Mouse (Mus musculus) lung, adult 2 months (tissue): Measurements from ENCODE around the gene Tnfrsf26.

Source experiments
- CTCF ChIP-seq: fragments of 200-500 bp; IDR thresholded peaks from 2 replicates; pipeline ENCODE4 v1.5.1; 2011; ENCODE audit warnings: mild to moderate bottlenecking, low read length, control low read depth; ENCODE audit not compliant: insufficient read depth
- POLR2A ChIP-seq: fragments of 200-500 bp; IDR thresholded peaks from 2 replicates; pipeline ENCODE4 v1.6.1; 2011; ENCODE audit warnings: low read depth, mild to moderate bottlenecking, control low read depth, low read length, borderline replicate concordance; ENCODE audit errors: extremely low read depth

- TF ChIP-seq CTCF: no peak
- no peak for TF ChIP-seq POLR2A
Observed at GRCm38 (mm10) chr7:143588006-143588405, 40.5 kb downstream of the Tnfrsf26 start.
